Mouse (Mus musculus): ENCODE measurements around the gene Prss42.

- TF ChIP-seq CTCF (IDR thresholded peaks at IDR 0.05; ENCODE audit: extremely low read depth, insufficient read depth, low read length) (no peak), POLR2A (IDR thresholded peaks at IDR 0.05; ENCODE audit: extremely low read depth, insufficient read depth, low read length) (no peak)
Observed at GRCm38 (mm10) chr9:110821436-110821835, 23.5 kb downstream of the Prss42 start.

Measured in cortical plate, adult 2 months (tissue).